Mouse (Mus musculus) lung, postnatal 0 days (tissue): Measurements from ENCODE around the gene Dirc2.

Experiments used
- CTCF ChIP-seq: IDR thresholded peaks from 2 replicates; pipeline ENCODE4 v1.5.1; 2016; ENCODE audit warnings: antibody characterized with exemption, mild to moderate bottlenecking
- EP300 ChIP-seq: IDR thresholded peaks from 2 replicates; pipeline ENCODE4 v1.6.1; 2016; ENCODE audit warnings: antibody characterized with exemption, mild to moderate bottlenecking, control low read depth

- no peak for TF ChIP-seq EP300
- TF ChIP-seq CTCF: no peak
These were observed 105.2 kb downstream of the Dirc2 start for GRCm38 (mm10) chr16:35663831-35664414.
